Comparison of ENCODE assay signal across 11 mouse cellular contexts in the genomic region with DNA sequence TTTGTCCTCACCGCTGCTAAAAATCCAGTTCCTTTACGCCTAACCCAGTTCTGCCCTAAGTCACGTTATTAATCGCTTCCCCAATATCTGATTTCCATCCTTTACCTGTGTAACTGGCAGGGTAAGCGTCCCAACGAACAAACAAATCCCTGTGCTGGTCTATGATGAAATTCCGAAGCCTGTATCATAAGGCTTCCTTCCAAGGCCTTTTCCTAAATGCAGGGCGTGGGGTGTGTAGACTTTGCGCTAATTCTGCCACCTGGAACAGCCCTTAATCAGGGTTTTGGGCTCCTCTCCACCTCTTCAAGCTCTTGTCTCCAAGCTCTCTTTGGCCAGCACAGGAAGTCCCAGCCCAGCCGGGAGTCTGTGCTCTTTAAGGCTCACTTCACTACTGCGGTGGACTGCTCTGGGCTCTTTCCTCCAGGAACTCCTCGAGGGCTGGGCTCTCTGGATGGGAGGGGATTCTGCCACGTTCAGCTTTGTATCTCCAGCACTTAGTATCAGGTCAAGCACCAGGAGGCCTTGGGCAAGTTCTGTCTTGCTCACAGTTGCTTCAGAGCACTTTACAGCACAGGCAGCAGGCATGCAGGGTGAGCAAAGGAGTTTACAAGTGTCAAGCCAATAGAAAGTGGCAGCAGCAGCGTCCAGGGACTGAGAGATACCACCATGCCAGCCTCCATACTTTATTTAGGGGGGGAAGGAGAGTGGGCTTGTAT. TPM values are rescaled to one million over a fixed set of nuclear protein-coding genes. Genes with fewer than 3 reads are reported as not detected.
DNase-seq lines count a peak whose midpoint lies in the region; ATAC-seq and TF ChIP-seq lines count a peak whose summit lies in the region.
"Had no signal": no experiment of that assay in that cellular context is flagged by ENCODE, and none has a peak within 500 bp of the region (broad histone marks: within the 10 kb centered on the region; RNA-seq: fewer than 3 reads in every experiment).

No protein-coding gene starts in this region.

- ATAC-seq in forebrain, embryonic 16.5 days: no peak

- no peaks in the 10 kb centered on the region for H3K27me3 ChIP-seq in forebrain, embryonic 10.5 days (ENCODE audit: poor library complexity, severe bottlenecking)
- H3K27me3 ChIP-seq in forebrain, embryonic 16.5 days (replicated peaks; ENCODE audit: control insufficient read depth, insufficient read depth, low read length): no peaks in the 10 kb centered on the region
- H3K27me3 ChIP-seq: liver, embryonic 15.5 days had no signal

- H3K9ac ChIP-seq in forebrain, embryonic 16.5 days (replicated peaks; ENCODE audit: low read depth, low read length): no peak overlapping the region
- H3K9ac ChIP-seq: liver, embryonic 15.5 days had no signal

- H3K9me3 ChIP-seq in forebrain, embryonic 10.5 days: no peaks in the 10 kb centered on the region
- H3K9me3 ChIP-seq in forebrain, embryonic 16.5 days (ENCODE audit: control insufficient read depth, low read length): no peaks in the 10 kb centered on the region
- H3K9me3 ChIP-seq: liver, embryonic 15.5 days had no signal

- peaks cover 31% of the 10 kb centered on the region for H3K4me1 ChIP-seq in forebrain, embryonic 10.5 days
- no peaks in the 10 kb centered on the region for H3K4me1 ChIP-seq in forebrain, embryonic 16.5 days (replicated peaks; ENCODE audit: control insufficient read depth, insufficient read depth, low read length)
- no peaks in the 10 kb centered on the region for H3K4me1 ChIP-seq in cortical plate, adult 2 months (ENCODE audit: control insufficient read depth, insufficient read depth, low read length)

- WGBS in forebrain, embryonic 10.5 days: 69% methylated on average over 14 of the region's 14 CpGs
- 70% methylated on average over 14 of the region's 14 CpGs for WGBS in forebrain, embryonic 16.5 days

- H3K36me3 ChIP-seq in forebrain, embryonic 10.5 days (replicated peaks): peaks cover 4% of the 10 kb centered on the region
- H3K36me3 ChIP-seq in forebrain, embryonic 16.5 days (ENCODE audit: control insufficient read depth, insufficient read depth): 0 out of 2 replicates have a peak, but pooled peaks cover 3% of the 10 kb centered on the region
- H3K36me3 ChIP-seq: liver, embryonic 15.5 days had no signal

- TF ChIP-seq CTCF in layer of hippocampus, adult 2 months (conservative IDR thresholded peaks at IDR 0.05): no peak
- TF ChIP-seq CTCF in cortical plate, adult 2 months (IDR thresholded peaks at IDR 0.05; ENCODE audit: extremely low read depth, insufficient read depth, low read length): no peak

- no peak for DNase-seq in forebrain, embryonic 10.5 days (ENCODE audit: extremely low spot score, low spot score)
- DNase-seq in layer of hippocampus, adult 2 months (ENCODE audit: low spot score in 2 of 2): no peak
- no peak for DNase-seq in layer of hippocampus, adult 9-11 months
- DNase-seq in kidney, postnatal 36 days: peak; percentile 34 to 41
- DNase-seq in ovary, postnatal 14 days (ENCODE audit: low spot score): no peak
- no peak for DNase-seq in gastrocnemius, postnatal 36 days
- DNase-seq: right cerebral cortex, adult 18-20 months had no signal

- H3K4me2 ChIP-seq in forebrain, embryonic 16.5 days (ENCODE audit: low read length): no peak overlapping the region
- H3K4me2 ChIP-seq: liver, embryonic 15.5 days had no signal

- H3K4me3 ChIP-seq in forebrain, embryonic 10.5 days: no peak overlapping the region
- no peak overlapping the region for H3K4me3 ChIP-seq in forebrain, embryonic 16.5 days (replicated peaks; ENCODE audit: low read length)
- no peak overlapping the region for H3K4me3 ChIP-seq in layer of hippocampus, adult 2 months
- H3K4me3 ChIP-seq in cortical plate, adult 2 months (ENCODE audit: insufficient read depth, low read length): no peak overlapping the region
- H3K4me3 ChIP-seq: left cerebral cortex, adult 2 months; liver, embryonic 15.5 days had no signal

- no peak for TF ChIP-seq POLR2A in cortical plate, adult 2 months (IDR thresholded peaks at IDR 0.05; ENCODE audit: extremely low read depth, insufficient read depth, low read length)

- intact Hi-C loops in gastrocnemius, postnatal 36 days (cut with DNase I): loop anchor here (5.0 kb wide), 2 partner anchors 57 to 152 kb away; no protein-coding TSS in a partner anchor

- H3K27ac ChIP-seq in forebrain, embryonic 10.5 days: peak overlapping the region; percentile 35; the same call in 1 of the 2 replicates
- no peak overlapping the region for H3K27ac ChIP-seq in forebrain, embryonic 16.5 days (ENCODE audit: low read length)
- peak overlapping the region; percentile 32; the same call in 1 of the 2 replicates for H3K27ac ChIP-seq in layer of hippocampus, adult 2 months
- peak overlapping the region; percentile 21; the same call in 1 of the 2 replicates for H3K27ac ChIP-seq in cortical plate, adult 2 months (ENCODE audit: insufficient read depth, low read length)
- H3K27ac ChIP-seq: left cerebral cortex, adult 2 months; liver, embryonic 15.5 days had no signal

RNA-seq across cellular contexts. Expression of gene Mpzl1, which starts 48.8 kb away (rescaled TPM):
- 119 and 122 TPM in 2 replicates for polyA plus RNA-seq in forebrain, embryonic 10.5 days (2016; fragmentation: Nextera tagmentation; extraction: Ambion mirVana)
- 138 and 145 TPM in 2 replicates for polyA plus RNA-seq in forebrain, embryonic 16.5 days (2015; fragmentation: Nextera tagmentation; extraction: Ambion mirVana)
- total RNA-seq in layer of hippocampus, adult 2 months (2021): 10 to 100 TPM; 30.6 to 38.5 TPM
- polyA plus RNA-seq in cortical plate, adult 2 months (2012; rRNA removed): 41.8 and 43.7 TPM in 2 replicates
- total RNA-seq in gastrocnemius, postnatal 36 days (2021): 1 to 10 TPM; 8.6 to 9.1 TPM

Comparison
In these comparisons a context has a peak if more than half of its experiments do, and no peak if none do; other contexts are left out.
1. DNase-seq: peak in kidney, postnatal 36 days (2 of 2); none in forebrain, embryonic 10.5 days (single experiment), layer of hippocampus, adult 2 months (0 of 2), layer of hippocampus, adult 9-11 months (single experiment), ovary, postnatal 14 days (single experiment) and gastrocnemius, postnatal 36 days (0 of 2).